Comparison of ENCODE assay signal across 7 mouse cellular contexts in the genomic region with DNA sequence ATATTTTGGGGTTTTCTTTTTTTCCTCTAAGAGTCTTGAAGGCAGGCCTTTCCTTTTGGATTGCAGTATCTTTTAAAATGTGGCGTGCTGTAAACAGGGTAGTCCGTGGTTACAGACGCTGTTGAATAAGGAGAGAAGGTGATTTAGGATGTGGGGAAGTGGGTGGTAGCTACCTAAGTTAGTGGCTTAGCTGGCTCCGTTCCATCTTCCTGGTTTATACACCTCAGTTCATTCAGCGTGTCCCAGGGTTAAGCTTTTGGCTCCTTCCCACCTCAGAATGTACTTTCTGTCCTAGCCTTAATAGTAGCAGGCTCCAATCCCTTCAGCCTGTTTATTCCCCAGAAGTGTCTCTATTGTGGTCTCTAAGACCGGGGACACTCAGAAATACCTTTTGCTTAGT. TPM values are rescaled to one million over a fixed set of nuclear protein-coding genes. Genes with fewer than 3 reads are reported as not detected.
DNase-seq lines count a peak whose midpoint lies in the region; ATAC-seq and TF ChIP-seq lines count a peak whose summit lies in the region.

No protein-coding gene starts in this region.

- WGBS in lung, postnatal 0 days = 47% methylated on average over 6 of the region's 6 CpGs
- 54% methylated on average over 6 of the region's 6 CpGs for WGBS in olfactory bulb, adult 2 months

- peak overlapping the region; percentile 11; the same call in 1 of the 2 replicates for H3K27ac ChIP-seq in lung, postnatal 0 days (ENCODE audit: low read length)
- H3K27ac ChIP-seq in embryonic fibroblast, embryonic 13.5 days (ENCODE audit: insufficient read depth, low read length) = peak overlapping the region; percentile 49; the same call in 1 of the 2 replicates
- H3K27ac ChIP-seq in olfactory bulb, adult 2 months (ENCODE audit: insufficient read depth, low read depth, low read length) = 0 out of 2 replicates have a peak overlapping the region, but pooled peaks have one; percentile 4

- H3K27me3 ChIP-seq in lung, postnatal 0 days (replicated peaks; ENCODE audit: insufficient read depth, low read length) = no peaks in the 10 kb centered on the region

- DNase-seq in lung, postnatal 0 days (ENCODE audit: low spot score) = peak; percentile 60
- DNase-seq in lung, postnatal 25 days (ENCODE audit: low spot score) = no peak
- peak; percentile 72 for DNase-seq in kidney, postnatal 14 days
- DNase-seq in layer of hippocampus, postnatal 14 days (ENCODE audit: low spot score in 2 of 2) = no peak
- DNase-seq in left cerebral cortex, adult 9 months (ENCODE audit: low spot score in 2 of 2) = no peak

- no peak for TF ChIP-seq CTCF in lung, postnatal 0 days (IDR thresholded peaks at IDR 0.05)
- TF ChIP-seq CTCF in embryonic fibroblast, embryonic 13.5 days (IDR thresholded peaks at IDR 0.05; ENCODE audit: borderline replicate concordance, insufficient read depth, low read length) = no peak
- no peak for TF ChIP-seq CTCF in olfactory bulb, adult 2 months (IDR thresholded peaks at IDR 0.05; ENCODE audit: insufficient read depth, low read depth, low read length)

- H3K9me3 ChIP-seq in lung, postnatal 0 days (ENCODE audit: low read length) = no peaks in the 10 kb centered on the region

- peaks cover 12% of the 10 kb centered on the region; the same call in 1 of the 2 replicates for H3K4me1 ChIP-seq in lung, postnatal 0 days (ENCODE audit: insufficient read depth, low read depth, low read length)
- H3K4me1 ChIP-seq in embryonic fibroblast, embryonic 13.5 days (ENCODE audit: control insufficient read depth, insufficient read depth, low read length) = peaks cover 7% of the 10 kb centered on the region; the same call in 1 of the 2 replicates
- peaks cover 18% of the 10 kb centered on the region for H3K4me1 ChIP-seq in olfactory bulb, adult 2 months (ENCODE audit: control insufficient read depth, insufficient read depth, low read length)

- peak overlapping the region; percentile 16; the same call in 1 of the 2 replicates for H3K4me3 ChIP-seq in lung, postnatal 0 days (ENCODE audit: low read depth, low read length)
- H3K4me3 ChIP-seq in embryonic fibroblast, embryonic 13.5 days (ENCODE audit: insufficient read depth, low read length) = peak overlapping the region; percentile 13; the same call in 1 of the 2 replicates
- no peak overlapping the region for H3K4me3 ChIP-seq in olfactory bulb, adult 2 months (ENCODE audit: insufficient read depth, low read depth, low read length)

- no peaks in the 10 kb centered on the region for H3K36me3 ChIP-seq in lung, postnatal 0 days (ENCODE audit: insufficient read depth, low read length)

- H3K4me2 ChIP-seq in lung, postnatal 0 days (replicated peaks; ENCODE audit: low read depth, low read length) = peak overlapping the region; percentile 46

- H3K9ac ChIP-seq in lung, postnatal 0 days (replicated peaks; ENCODE audit: low read depth) = no peak overlapping the region

- TF ChIP-seq POLR2A in embryonic fibroblast, embryonic 13.5 days (IDR thresholded peaks at IDR 0.05; ENCODE audit: low read depth, low read length) = no peak
- no peak for TF ChIP-seq POLR2A in olfactory bulb, adult 2 months (IDR thresholded peaks at IDR 0.05; ENCODE audit: insufficient read depth, low read depth, low read length)

- ATAC-seq in lung, postnatal 0 days = no peak

- TF ChIP-seq EP300 in lung, postnatal 0 days (IDR thresholded peaks at IDR 0.05) = no peak

RNA-seq across cellular contexts. Expression of a gene that starts 3.5 kb away (rescaled TPM):
- polyA plus RNA-seq in lung, postnatal 0 days (2015; fragmentation: Nextera tagmentation; extraction: Ambion mirVana) = 65.9 and 68.1 TPM in 2 replicates
- 48.4 and 65.0 TPM in 2 replicates for polyA plus RNA-seq in embryonic fibroblast, embryonic 13.5 days (2011; ENCODE audit: insufficient read length, low read depth, missing spikeins)
- polyA plus RNA-seq in olfactory bulb, adult 2 months (2012; ENCODE audit: insufficient read depth, insufficient read length, low replicate concordance, missing spikeins) = not detected in 2 replicates
- 100 to 1,000 TPM in 1 of 2 experiments, 10 to 100 TPM in 1; 98.8 to 100 TPM for total RNA-seq in layer of hippocampus, postnatal 14 days (2021)

RNA-seq across cellular contexts. Expression of a gene that starts 51.8 kb away (rescaled TPM):
- polyA plus RNA-seq in lung, postnatal 0 days (2015; fragmentation: Nextera tagmentation; extraction: Ambion mirVana) = 31.8 and 33.1 TPM in 2 replicates
- 56.8 and 60.7 TPM in 2 replicates for polyA plus RNA-seq in embryonic fibroblast, embryonic 13.5 days (2011; ENCODE audit: insufficient read length, low read depth, missing spikeins)
- not detected in 2 replicates for polyA plus RNA-seq in olfactory bulb, adult 2 months (2012; ENCODE audit: insufficient read depth, insufficient read length, low replicate concordance, missing spikeins)
- total RNA-seq in layer of hippocampus, postnatal 14 days (2021) = 10 to 100 TPM; 15.4 to 20.2 TPM

RNA-seq across cellular contexts. Expression of a gene that starts 57.5 kb away (rescaled TPM):
- polyA plus RNA-seq in lung, postnatal 0 days (2015; fragmentation: Nextera tagmentation; extraction: Ambion mirVana) = 203 and 225 TPM in 2 replicates
- polyA plus RNA-seq in embryonic fibroblast, embryonic 13.5 days (2011; ENCODE audit: insufficient read length, low read depth, missing spikeins) = 97.0 and 108 TPM in 2 replicates
- not detected in 2 replicates for polyA plus RNA-seq in olfactory bulb, adult 2 months (2012; ENCODE audit: insufficient read depth, insufficient read length, low replicate concordance, missing spikeins)
- total RNA-seq in layer of hippocampus, postnatal 14 days (2021) = 100 to 1,000 TPM; 130 TPM

Comparison
In these comparisons a context has a peak if more than half of its experiments do, and no peak if none do; other contexts are left out.
1. DNase-seq: peak in lung, postnatal 0 days (single experiment) and kidney, postnatal 14 days (single experiment); none in lung, postnatal 25 days (single experiment), layer of hippocampus, postnatal 14 days (0 of 2) and left cerebral cortex, adult 9 months (0 of 2).
2. RNA of a gene that starts 57.5 kb away (polyA plus RNA-seq): 203 to 225 TPM in lung, postnatal 0 days and 97.0 to 108 TPM in embryonic fibroblast, embryonic 13.5 days; not detected in olfactory bulb, adult 2 months; every median in the first group is over 10 times any median in the second.
3. Peak in every context shown above with its lines, with median percentiles within 50 percentile points of each other: H3K27ac ChIP-seq.